Mouse (Mus musculus) lung, adult 2 months (tissue): ENCODE results near the gene Sept3. TPM values are rescaled to one million over a fixed set of nuclear protein-coding genes. Genes with fewer than 3 reads are reported as not detected.

Experiments used
- DNase-seq: peaks from one replicate; pipeline ENCODE4 v3.0.0; 2022
- H3K4me1 ChIP-seq: fragments of 200-500 bp; 2 replicates; pipeline ENCODE4 v1.6.1; 2011; ENCODE audit warnings: low read length; ENCODE audit not compliant: control insufficient read depth, insufficient read depth
- H3K4me3 ChIP-seq: fragments of 200-500 bp; replicated peaks from 2 replicates; pipeline ENCODE3; 2011; ENCODE audit warnings: low read depth, mild to moderate bottlenecking, control low read depth, low read length; ENCODE audit errors: extremely low read depth
- CTCF ChIP-seq: fragments of 200-500 bp; IDR thresholded peaks from 2 replicates; pipeline ENCODE4 v1.5.1; 2011; ENCODE audit warnings: mild to moderate bottlenecking, low read length, control low read depth; ENCODE audit not compliant: insufficient read depth
- POLR2A ChIP-seq: fragments of 200-500 bp; IDR thresholded peaks from 2 replicates; pipeline ENCODE4 v1.6.1; 2011; ENCODE audit warnings: low read depth, mild to moderate bottlenecking, control low read depth, low read length, borderline replicate concordance; ENCODE audit errors: extremely low read depth
- WGBS: fragments of 180-500 bp; shearing (Covaris S2); methylation state at CpG from one replicate; pipeline ENCODE4 v1.1.7; 2018; 5-methylcytosine and 5-hydroxymethylcytosine counted together
- polyA plus RNA-seq: library from polyadenylated mRNA; depleted of rRNA; stranded (reverse); fragments of >200 nt; gene quantifications from 2 replicates; pipeline ENCODE4 v1.2.3, GENCODE M21; 2012

The Sept3 gene
- polyA plus RNA-seq, 1 experiment = 4.6 TPM

DNA sequence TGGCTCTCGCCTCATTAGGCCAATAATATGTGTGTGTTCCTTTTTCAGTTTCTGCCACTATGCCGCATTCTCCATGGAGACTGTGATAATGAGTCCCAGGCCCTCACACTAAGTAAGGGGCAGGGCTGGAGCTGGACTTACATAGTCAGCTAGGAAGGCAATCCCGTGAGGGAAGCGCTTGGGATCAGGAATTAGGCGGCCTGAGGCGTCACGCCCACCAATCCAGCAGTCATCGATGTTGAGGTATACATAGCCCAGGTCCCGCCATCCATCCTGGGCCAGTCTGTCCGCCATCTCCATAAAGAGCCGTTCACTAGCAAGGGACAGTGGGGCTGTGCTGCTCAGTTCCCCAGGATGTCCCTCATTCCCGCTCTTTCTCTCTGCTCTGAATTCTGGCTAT lies 61.9 kb downstream of the Sept3 start:
- DNase-seq = no peak
- no peak for TF ChIP-seq CTCF
- no peak for TF ChIP-seq POLR2A
- Histone ChIP-seq H3K4me1 (peaks cover 6% of the 10 kb centered on the region), H3K4me3 (no peak overlapping the region)
- 91% methylated on average over 12 of the region's 12 CpGs for WGBS

DNA sequence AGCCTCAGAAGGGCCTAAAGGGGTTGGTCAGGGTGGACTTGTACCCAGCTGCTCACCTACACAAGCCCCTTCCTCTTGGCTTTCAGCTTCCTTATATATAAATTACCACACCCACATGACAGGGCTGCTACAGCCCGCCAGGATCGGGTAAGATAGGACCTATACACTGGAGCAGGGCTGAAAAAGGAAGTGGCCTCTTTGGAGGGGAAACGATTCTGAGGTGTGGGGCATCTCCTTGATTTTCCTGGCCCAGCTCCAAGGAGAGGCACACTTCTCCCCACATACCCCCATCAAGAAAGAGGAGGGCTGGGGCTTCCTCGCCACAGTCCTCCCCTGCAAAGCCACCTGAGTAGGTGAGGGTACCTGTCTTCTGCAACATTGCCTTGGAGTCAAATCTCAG lies 63.2 kb downstream of the Sept3 start:
- no peak for DNase-seq
- Histone ChIP-seq H3K4me1 (peaks cover 6% of the 10 kb centered on the region), H3K4me3 (peak overlapping the region; percentile 90)
- 7% methylated on average over 4 of the region's 4 CpGs for WGBS
- TF ChIP-seq CTCF (no peak), POLR2A (no peak)

DNA sequence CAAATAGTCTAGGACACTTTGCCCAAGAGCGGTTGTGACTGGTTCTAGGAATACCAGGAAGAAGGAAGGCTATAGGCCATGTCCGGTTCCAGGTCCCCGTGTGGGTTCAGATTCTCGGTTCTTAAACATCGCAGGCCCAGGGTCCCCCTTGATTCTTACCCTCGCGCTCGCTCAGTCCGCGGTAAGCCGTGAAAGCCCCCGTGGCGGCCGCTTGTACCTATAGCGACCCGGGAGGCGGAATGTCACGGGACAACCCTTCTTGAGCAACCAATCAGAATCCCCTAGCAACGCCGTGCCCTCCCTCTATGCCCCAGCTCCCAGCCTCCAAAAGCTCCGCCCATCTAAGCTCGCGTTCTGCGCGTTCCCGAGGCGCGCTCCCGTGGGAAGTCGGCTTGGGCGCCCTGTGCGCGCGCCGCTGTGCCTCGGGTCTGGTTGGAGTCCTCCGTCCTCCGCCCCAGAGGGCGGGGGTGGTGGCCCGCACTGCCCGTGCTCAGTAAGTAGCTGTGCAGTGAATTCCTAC lies 64.0 kb downstream of the Sept3 start, which contains the start of the genes Naga, Pheta2 and Smdt1:
TSS of gene Naga (minus strand) at position 333 of the 520 bp plus-strand sequence.
TSS of gene Pheta2 (plus strand) at position 350 of the 520 bp plus-strand sequence.
TSS of gene Smdt1 (plus strand) at position 367 of the 520 bp plus-strand sequence.
- TF ChIP-seq POLR2A (peak; percentile 10; the same call in 1 of the 2 replicates), CTCF (no peak)
- peak; percentile 97 for DNase-seq
- under 1% methylated on average over 41 of the region's 41 CpGs for WGBS
- peak within 1 kb of the TSS; percentile 90 for H3K4me3 ChIP-seq
- peaks cover 6% of the 10 kb centered on the region for H3K4me1 ChIP-seq

- Histone ChIP-seq H3K4me3 (peak overlapping the region; percentile 90), H3K4me1 (peaks cover 6% of the 10 kb centered on the region)
- TF ChIP-seq CTCF (no peak), POLR2A (no peak)
- no peak for DNase-seq
- 49% methylated on average over 10 of the region's 10 CpGs for WGBS
Observed at GRCm38 (mm10) chr15:82339150-82339549, 64.5 kb downstream of the Sept3 start.

GRCm38 (mm10) chr15:82339634-82340254 lies 65.1 kb downstream of the Sept3 start:
- no peak overlapping the region for H3K4me3 ChIP-seq
- no peak for DNase-seq
- WGBS = 63% methylated on average over 8 of the region's 8 CpGs
- peaks cover 6% of the 10 kb centered on the region for H3K4me1 ChIP-seq
- TF ChIP-seq CTCF = no peak
- TF ChIP-seq POLR2A = no peak

GRCm38 (mm10) chr15:82340414-82341035 lies 65.8 kb downstream of the Sept3 start:
- TF ChIP-seq CTCF (no peak), POLR2A (no peak)
- no peak for DNase-seq
- peaks cover 6% of the 10 kb centered on the region for H3K4me1 ChIP-seq
- peak overlapping the region; percentile 30 for H3K4me3 ChIP-seq
- WGBS = 40% methylated on average over 21 of the region's 21 CpGs

DNA sequence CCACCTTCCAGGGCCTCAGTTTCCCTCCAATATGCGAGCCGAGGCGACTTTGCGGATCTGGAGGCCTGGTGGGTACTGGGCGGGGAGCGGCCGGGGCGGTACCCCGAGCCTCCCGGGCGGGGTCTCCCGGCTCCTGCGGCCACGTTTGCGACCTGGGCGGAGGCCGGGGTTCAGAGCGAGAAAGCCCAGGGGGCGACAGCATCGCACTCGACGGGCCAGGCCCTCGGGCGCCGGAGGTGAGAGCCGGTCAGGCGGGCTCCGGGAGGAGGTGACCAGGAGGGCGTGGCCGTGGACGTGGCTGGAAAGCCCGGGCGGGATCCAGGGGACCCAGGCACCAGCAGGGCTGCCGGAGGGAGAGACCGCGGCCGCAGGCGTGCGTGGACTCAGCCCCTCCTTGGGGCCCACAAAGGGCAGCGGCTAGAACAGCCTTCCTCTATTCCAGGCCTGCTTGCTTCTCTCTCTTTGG lies 66.4 kb downstream of the Sept3 start:
- TF ChIP-seq POLR2A = peak; percentile 32; the same call in 1 of the 2 replicates
- no peak for TF ChIP-seq CTCF
- Histone ChIP-seq H3K4me3 (peak overlapping the region; percentile 40), H3K4me1 (peaks cover 6% of the 10 kb centered on the region)
- peak; percentile 60 for DNase-seq
- 4% methylated on average over 40 of the region's 40 CpGs for WGBS

DNA sequence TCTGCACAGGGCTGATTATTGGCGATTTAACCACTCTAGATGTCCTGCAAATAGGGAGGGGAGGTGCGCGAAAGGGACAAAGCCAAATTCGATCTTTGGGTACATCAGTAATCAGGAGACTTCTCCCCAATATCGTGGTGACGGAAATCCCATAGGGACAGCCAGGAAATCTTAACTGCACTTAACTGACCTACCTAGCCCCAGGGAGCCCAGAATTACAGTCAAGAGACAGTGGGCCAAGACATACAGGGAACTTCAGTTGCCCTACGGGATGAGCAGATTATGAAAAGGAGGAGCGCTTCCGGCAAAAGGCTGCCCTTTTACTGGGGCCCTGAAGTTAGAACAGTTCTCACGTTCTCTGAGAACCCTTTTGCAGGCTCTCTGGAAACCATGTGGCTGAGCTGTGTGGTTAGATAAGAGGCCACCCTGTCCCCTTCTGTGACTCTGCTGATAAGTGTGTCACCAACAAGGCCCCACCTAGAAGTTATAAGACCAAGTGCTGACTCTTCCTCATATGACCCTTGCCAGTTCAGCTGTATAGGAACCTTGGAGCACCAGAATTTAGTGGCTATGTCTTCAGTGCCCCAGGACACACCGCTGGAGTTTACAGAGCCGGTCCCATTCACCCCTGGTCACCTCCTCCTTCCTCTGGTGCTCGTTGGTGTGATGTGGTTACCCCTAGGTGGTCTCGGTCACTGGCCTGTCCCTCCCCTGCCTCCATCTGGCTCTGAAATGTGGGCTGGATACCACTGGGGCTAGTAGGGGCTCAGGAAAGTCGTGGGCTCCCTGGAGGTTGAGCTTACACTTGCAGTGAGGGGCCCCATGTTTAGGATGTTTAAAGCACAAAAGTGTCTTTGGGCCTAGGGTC lies 67.2 kb downstream of the Sept3 start:
- peak overlapping the region; percentile 8 for H3K4me3 ChIP-seq
- no peak for TF ChIP-seq POLR2A
- TF ChIP-seq CTCF = no peak
- H3K4me1 ChIP-seq = peaks cover 9% of the 10 kb centered on the region
- no peak for DNase-seq
- WGBS = 51% methylated on average over 15 of the region's 15 CpGs

GRCm38 (mm10) chr15:82342543-82342935 lies 67.8 kb downstream of the Sept3 start:
- Histone ChIP-seq H3K4me1 (peaks cover 12% of the 10 kb centered on the region), H3K4me3 (no peak overlapping the region)
- DNase-seq = no peak
- no peak for TF ChIP-seq CTCF
- no peak for TF ChIP-seq POLR2A
- 73% methylated on average over 5 of the region's 5 CpGs for WGBS
